Mouse (Mus musculus) 3T3-L1 (cell line): ENCODE data around the gene Fam114a1.

Source experiments
- DNase-seq: peaks from one replicate; pipeline ENCODE4 v3.0.0-alpha.2; 2015; ENCODE audit warnings: low read depth, low spot score

Fam114a1 gene

DNA sequence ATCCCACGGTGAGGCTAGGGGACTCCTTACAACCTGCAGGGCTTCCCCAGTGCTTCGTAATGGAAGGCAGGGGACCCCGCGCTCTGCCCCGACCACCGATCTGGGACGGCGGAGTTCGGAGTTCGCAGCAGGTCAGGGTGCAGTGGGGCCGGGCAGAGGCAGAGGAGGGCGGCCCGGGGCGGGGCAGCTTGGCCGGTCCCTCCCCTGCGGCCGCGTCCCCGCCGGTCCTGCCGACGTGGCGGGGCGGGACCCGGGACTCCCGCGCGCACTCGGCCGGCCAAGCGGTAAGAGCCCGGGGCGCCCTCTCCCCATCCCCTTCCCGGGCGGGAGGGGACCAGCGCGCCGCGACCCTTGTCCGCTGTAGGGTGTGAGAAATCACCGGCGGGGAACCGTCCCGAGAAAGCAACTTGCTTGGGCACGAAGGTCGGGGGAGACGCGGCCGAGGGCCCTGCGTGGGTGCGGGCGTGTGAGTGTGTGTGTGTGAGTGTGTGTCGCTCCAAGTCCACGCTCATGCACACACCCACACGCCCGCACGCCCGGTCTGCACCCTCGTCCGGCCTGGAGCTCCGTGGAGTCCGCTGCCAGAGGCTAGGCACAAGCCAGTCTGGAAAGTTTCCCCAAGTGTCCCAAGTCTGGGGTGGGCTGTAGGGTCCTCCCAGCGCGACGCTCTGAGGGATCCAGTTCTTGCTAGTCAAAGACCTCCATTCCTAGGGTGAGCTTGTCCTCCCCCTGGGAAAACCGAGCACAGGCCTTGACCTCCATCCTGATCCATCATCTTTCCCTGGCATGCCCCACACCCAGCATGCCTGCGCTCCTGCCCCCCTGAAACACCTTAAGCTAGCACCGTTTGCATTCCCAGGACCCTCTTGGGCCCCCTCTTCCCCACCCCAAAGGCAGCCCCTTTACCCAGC, at the start of gene Fam114a1:
Fam114a1 (plus strand) TSS at position 211 of the 911 bp plus-strand sequence.
- peak; percentile 52 for DNase-seq

GRCm38 (mm10) chr5:64922891-64923381, 46.9 kb upstream of the Fam114a1 start:
- no peak for DNase-seq

GRCm38 (mm10) chr5:64932215-64932614, 37.7 kb upstream of the Fam114a1 start:
- no peak for DNase-seq

GRCm38 (mm10) chr5:64932775-64933174, 37.1 kb upstream of the Fam114a1 start:
- no peak for DNase-seq

- no peak for DNase-seq
Observed at GRCm38 (mm10) chr5:64951486-64951885, 18.4 kb upstream of the Fam114a1 start.

- no peak for DNase-seq
Observed at GRCm38 (mm10) chr5:64954931-64955330, 14.9 kb upstream of the Fam114a1 start.

DNA sequence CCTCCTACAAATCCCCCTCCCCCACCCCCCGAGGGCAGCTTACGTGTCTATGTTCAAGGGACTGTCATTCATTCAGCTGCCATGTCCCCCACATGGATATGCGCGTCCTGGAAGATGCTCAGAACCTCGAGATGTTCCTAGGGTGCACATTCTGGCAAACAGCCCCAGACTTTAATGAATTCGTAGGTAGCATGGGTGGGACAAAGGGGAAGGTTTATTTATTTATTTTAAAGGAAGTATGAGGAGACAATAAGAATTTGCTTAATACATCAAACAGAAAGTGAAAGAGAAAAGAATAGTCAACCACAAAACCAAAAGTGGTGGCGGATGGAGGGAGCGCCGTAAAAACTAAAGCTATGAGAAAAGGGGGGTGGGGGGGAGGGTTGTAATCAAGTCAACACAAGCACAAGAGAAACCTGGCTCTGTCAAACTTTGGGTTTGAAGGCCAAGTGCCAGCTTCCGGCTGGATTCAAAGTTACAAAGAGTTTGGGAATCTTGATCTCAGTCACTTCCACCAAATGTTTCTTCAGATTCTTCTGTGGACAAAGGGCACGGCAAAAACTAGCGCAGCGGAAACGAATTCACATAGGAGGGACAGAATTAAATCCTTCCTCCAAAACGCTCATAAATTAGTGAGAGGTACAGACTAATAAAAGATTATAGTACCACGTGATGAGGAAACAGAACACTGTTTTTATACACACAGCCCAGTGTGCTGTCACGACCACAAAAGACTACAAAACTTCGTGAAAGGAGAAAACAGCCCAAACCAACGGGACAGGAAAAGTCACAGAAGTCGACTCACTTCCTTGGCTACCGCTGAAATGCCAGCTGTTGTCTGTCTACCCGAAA, 10.7 kb upstream of the Fam114a1 start:
- DNase-seq: peak; percentile 33

- DNase-seq: peak; percentile 78
Observed at GRCm38 (mm10) chr5:64959843-64960230, 10.0 kb upstream of the Fam114a1 start, which contains the start of gene Tlr6. Tlr6 (minus strand) TSS chr5:64960097.

GRCm38 (mm10) chr5:64960857-64961391, 8.9 kb upstream of the Fam114a1 start:
- no peak for DNase-seq

GRCm38 (mm10) chr5:64963271-64963670, 6.6 kb upstream of the Fam114a1 start:
- no peak for DNase-seq

DNA sequence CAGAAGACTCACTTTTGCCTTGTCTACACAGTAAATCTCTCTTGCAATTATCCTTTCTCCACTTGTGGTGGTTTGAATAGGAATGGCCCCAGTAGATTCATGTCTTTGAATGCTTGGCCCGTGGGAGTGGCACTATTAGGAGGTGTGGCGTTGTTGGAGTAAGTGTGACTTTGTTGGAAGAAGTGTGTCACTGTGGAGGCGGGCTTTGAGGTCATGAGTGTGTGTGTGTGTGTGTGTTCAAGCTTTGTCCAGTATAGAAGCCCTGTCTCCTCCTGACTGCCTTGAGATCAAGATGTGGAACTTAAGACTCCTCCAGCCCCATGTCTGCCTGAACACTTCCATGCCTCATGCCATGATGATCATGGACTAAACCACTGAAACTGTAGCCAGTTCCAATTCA, 6.1 kb upstream of the Fam114a1 start:
- no peak for DNase-seq

GRCm38 (mm10) chr5:64968961-64969860, 660 bp upstream of the Fam114a1 start:
- DNase-seq: peak; percentile 80

GRCm38 (mm10) chr5:64975121-64975520, 5.2 kb downstream of the Fam114a1 start:
- no peak for DNase-seq

GRCm38 (mm10) chr5:64977128-64977527, 7.3 kb downstream of the Fam114a1 start:
- DNase-seq: no peak

GRCm38 (mm10) chr5:64985971-64986370, 16.1 kb downstream of the Fam114a1 start:
- no peak for DNase-seq

GRCm38 (mm10) chr5:64989940-64990339, 20.1 kb downstream of the Fam114a1 start:
- no peak for DNase-seq

DNA sequence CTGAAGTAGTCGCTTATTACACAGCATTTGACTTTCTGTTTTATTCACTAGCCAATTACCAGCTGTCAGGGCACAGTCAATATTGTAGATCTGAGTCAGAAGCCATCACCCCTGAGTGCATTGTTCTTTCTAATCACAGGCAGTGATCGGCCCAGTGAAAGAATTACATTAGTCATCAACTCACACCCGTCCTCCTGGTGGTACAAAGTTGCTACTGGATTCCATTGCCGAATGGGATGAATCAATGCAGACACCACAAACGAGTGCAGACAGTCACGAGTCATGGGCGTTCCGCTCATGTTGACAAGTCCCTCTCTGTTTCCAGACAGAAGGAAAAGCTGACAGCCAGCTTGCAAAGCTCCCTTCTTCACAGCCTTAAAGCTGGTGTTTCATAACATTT, 22.7 kb downstream of the Fam114a1 start:
- peak; percentile 91 for DNase-seq

DNA sequence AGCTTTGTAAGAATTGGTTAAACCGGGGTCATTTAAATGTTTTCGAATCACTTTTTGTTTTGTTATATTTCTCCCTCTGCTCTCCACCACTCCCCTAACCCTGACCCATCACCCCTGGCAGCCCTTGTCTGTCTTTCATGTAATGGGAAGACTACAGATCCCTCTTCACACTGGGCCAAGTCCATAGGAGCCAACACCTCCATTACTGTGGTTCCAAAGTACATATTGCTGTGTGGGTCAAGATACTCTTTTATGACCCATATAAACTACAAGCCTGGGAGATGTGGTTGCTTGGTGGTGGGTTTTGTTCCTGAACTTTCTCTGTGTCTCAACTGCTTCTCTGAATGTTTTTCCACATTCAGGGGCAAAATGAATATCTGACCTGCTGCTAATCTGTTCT, 25.5 kb downstream of the Fam114a1 start:
- no peak for DNase-seq

DNA sequence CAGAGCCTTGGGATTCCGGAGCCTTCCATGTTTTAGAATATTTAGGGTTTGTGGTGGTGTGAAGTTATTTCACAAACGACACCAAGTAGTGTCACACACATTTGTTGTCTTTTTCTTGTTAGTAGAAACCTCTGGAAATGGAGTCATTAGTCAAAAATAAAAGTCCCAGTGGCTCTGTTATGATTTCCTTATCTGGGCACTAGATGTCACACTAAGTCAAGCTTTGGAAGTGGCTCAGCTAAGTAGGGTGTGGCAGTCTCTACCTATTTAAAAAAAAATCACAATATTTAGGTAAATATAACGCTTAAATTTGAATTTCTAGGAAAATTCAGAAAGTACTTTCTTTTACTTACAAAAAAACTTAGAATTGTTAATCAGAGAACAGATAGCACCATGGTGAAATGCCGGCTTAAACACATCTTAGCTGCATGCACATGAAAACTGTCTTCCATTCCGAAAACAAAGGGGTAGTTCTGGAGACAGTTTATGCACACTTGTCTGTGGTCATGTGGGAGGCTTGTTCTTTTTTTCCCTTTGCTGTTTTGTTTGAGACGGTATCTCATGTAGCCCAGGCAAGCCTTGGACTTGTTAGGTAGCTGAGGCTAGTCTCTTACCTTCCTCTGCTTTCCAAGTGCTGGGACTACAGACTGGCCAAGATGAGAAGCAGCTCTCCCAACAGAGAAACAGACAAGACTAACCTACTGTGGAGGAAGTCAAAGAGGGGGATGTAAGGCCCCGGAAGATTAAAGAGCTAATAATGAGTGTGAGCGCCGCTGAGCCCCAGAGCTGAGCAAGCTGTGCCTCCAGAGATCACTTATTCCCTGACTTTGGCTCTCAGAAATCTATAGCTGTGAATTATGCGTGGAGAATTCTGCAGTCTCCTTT, 33.3 kb downstream of the Fam114a1 start:
- peak; percentile 36 for DNase-seq
